Mouse (Mus musculus) A20 (cell line): Measurements from ENCODE around the gene Cd47.

Source experiments
- DNase-seq: peaks from one replicate; pipeline ENCODE4 v3.0.0-alpha.2; 2011; ENCODE audit warnings: low read depth, low spot score

Gene Cd47

GRCm38 (mm10) chr16:49832339-49832738, 32.0 kb downstream of the Cd47 start:
- DNase-seq = no peak

DNA sequence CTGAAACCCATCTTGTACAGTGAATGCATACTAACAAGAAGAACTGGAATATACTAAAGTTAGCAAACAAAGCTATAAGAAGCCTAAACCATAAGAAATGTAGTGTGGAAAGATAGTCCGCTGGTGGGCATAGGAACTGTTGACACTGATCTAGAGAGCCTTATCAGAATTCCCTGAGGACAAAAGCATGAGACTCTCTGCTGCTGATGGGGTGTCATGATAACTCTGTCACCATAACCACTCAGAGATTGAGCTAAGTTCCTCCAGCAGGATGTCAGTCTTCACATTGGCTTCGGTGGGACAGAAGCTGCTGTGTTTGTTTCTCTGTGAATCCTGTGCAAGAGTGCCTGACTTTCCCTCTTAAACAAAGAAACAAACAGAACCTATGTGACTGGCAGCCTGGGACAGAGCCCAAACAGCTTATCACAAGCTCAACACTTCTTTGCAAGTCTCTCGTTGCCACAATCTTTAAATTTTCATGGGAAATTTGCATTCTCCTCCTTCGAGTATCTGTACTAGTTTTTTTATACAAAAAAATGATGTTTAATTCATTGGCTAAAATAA, 33.9 kb downstream of the Cd47 start:
- no peak for DNase-seq

DNA sequence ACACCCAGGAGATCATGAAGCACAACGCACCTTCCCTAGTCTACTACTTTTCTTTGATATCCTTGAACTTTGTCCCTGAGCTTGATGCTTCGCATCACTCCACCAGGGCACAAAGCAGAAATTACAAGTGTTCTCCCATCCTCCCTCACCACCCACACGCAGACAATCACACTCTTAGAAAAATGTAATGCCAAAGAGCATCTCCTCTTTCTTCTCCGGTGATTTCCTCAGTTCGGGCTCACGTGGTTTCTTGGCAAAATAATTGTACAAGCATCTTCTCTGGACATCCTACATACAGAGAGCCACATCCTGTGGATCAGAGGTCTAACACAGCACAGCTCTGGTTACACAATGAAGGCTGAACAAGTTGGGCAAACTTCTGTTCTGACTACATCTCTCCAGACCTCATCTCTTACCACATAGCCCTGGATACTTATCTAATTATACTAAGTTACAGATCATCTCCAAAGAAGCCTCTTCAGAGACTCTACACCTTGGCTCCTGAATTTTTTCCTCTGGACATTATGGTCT, 36.4 kb downstream of the Cd47 start:
- DNase-seq = no peak

DNA sequence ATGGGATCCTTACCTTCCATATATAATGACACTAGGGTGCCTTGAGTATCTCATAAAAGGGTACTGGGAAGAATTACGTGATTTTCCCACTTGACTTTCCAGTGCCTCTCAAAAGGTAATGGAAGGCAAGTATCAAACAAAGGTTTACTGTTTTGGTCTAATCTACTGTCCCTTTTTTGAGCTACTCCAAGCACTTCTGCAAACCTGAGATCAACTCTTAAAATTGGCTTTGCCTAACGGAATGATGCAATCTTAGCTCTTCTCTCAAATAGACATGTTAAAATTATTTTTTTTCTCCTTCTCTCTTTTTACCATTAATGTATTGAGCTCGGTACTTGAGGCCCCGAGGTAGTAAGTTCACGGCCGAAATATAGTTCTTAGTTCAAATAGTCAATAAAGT, 38.6 kb downstream of the Cd47 start:
- DNase-seq = no peak

- DNase-seq = no peak
Measured at GRCm38 (mm10) chr16:49839681-49840535, 39.6 kb downstream of the Cd47 start.

DNA sequence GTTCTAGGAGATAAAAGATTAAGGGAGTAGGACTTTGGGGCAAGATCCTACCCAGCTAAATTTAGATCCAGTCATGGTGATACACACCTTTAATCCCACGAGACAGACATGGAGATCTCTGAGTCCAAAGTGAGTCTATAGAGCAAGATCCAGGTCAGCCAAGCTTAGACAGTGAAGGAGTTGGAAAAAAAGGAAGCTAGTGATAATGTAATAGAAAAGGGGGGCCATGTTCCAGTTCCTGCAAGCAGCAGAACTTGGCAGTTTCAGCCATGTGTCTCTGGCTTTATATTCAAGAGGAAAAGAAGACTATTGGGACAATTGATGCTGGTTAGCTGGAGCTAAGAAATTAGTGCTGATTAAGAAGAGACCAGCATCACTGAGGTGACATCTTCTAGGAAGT, 43.4 kb downstream of the Cd47 start:
- DNase-seq = no peak

GRCm38 (mm10) chr16:49847224-49848003, 47.1 kb downstream of the Cd47 start:
- peak; percentile 27 for DNase-seq

DNA sequence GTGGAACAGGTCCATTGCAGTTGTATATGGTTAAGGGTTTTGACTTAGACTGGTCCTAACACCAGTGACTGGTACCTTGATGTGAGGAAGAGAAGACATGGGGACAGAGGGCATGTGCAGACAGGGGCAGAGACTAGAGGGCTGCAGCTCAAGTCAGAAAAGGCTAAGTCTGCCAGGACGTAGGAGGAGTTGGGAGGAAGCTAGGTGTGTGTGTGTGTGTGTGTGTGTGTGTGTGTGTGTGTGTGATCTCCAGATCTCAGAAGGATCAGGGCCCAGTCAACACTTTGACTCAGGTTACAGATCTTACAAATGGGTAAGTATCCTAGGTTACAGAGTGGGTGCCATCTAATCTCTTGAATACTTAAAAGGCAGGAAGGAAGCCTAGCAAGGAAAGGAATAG, 48.3 kb downstream of the Cd47 start:
- DNase-seq = no peak

- DNase-seq = peak; percentile 59
Measured at GRCm38 (mm10) chr16:49852940-49853339, 52.6 kb downstream of the Cd47 start.

GRCm38 (mm10) chr16:49853633-49854032, 53.3 kb downstream of the Cd47 start:
- DNase-seq = no peak

DNA sequence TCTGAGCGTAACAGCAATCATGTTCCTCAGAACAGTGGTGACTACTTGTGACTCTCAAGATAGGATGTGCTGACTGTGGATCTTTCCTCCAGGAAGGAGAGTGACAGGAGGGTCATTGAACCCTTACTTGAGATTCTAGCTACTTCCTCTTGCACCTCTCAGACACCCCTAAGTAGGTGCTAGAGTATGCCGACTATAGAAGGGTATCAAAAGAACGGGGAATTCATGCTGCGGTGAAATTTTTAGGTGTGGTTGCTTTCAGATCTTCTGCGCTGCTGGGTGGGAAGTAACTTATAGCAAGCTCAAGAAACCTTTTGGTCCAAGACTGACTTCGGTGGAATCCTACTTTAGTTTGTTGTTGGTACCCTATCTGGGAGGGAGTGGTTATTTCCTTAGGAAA, 53.9 kb downstream of the Cd47 start:
- DNase-seq = peak; percentile 78

- DNase-seq = peak; percentile 93
Measured at GRCm38 (mm10) chr16:49854931-49855835, 54.9 kb downstream of the Cd47 start.

DNA sequence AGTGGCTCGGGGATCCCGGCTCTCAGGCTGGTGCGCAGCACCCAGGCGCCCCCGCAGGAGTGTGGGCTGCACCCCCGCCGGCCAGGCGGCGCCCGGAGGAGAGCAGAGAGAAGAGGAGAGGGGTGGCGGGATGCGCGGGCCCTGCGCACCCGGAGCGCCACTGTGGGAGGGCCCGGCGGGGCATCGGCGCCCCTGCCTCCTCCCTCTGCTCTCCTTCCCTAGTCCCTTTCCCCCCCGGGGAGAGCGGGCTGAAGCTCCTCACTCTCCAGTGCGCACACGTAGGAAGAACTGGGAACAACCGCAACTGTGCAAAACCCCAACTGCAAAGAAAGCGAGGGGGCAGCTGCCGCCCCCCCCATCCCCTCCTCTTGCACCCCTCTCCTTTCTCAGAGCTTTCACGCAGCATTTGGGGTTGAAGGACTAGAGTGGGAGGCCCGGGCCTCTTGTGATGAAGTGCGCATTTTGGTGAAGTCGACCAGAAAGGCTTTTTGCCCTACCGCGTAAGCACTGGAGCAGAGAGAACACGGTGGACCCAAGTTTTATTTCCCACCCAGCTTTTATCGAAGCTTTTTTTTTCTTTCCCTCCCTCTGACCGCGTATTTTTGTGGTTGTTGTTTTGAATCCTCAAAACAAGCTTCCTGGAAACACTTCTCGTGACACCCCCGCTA, 55.6 kb downstream of the Cd47 start:
- DNase-seq = no peak

DNA sequence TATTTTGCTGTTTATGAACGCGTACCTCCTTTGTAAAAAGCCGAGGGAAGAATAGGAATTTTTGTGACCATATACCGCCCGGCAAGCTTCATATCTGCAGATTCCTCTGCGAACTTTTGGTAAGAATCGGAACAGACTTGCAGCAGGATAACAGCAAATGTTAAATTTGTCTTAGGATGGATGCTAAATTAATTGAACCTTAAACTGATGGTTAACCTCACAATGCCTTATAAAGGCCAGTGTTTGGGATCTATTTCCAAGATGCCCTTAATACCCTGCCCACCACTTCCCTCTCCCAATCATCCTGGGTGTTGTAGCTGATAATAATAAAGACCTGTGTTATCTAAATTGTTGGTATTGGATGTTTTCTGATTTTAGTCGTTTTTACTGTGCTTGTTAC, 56.3 kb downstream of the Cd47 start:
- peak; percentile 43 for DNase-seq

GRCm38 (mm10) chr16:49857504-49858160, 57.3 kb downstream of the Cd47 start:
- DNase-seq = peak; percentile 71

GRCm38 (mm10) chr16:49858161-49858906, 58.0 kb downstream of the Cd47 start:
- peak; percentile 42 for DNase-seq

DNA sequence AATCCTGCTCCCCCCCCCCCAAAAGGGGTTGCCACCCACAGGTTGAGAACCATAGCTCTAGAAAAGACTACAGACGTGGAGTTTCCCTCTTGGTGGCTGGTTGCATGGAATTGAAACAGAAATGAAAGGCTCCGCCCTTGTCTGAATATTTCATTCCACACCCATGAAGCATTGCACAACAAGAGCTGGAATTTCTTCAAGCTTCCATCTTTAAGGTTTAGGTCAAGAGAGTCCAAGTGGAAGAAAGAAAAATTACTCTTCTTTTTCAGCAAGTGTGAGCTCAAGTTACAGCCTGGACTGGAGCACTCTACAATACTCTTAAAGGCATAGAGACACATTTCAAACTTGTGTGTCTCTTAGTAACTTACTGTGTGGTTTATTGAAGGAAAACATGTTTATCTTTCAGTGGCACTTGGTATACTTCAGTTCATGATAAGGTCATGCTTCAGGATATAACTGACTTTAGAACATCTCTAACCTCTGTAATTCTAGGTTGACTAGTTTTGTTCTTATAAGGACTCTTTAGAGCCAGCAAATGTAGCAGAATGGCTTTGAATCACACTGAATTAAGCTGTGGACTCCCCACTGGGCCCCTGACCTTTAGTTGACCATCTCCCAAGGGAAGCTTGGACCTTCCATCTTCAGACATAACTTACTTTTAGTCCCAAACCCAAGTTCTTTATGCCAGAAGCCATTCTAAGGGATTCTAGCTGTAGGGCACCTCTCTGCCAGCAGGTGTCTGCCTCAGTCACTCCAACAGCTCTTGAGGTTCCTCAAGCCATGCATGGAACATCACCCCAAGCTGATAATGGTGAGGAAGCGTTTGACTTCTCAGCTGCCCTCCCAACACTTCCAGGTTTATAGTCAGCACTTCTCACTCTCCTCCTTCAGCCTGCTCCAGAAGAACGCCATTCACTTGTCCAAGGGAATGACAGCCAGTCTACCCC, 58.8 kb downstream of the Cd47 start:
- DNase-seq = peak; percentile 40

- no peak for DNase-seq
Measured at GRCm38 (mm10) chr16:49861986-49862385, 61.7 kb downstream of the Cd47 start.
